Mouse (Mus musculus) kidney, adult 2 months (tissue): ENCODE results near the gene Il9r.

Experiments used
- CTCF ChIP-seq: fragments of 200-500 bp; conservative IDR thresholded peaks from 2 replicates; pipeline ENCODE4 v1.5.1; 2011; ENCODE audit warnings: low read depth, mild to moderate bottlenecking, control low read depth, low read length, moderate library complexity, mixed read lengths; ENCODE audit not compliant: insufficient read depth, insufficient read length
- POLR2A ChIP-seq: fragments of 200-500 bp; IDR thresholded peaks from one replicate; pipeline ENCODE4 v1.6.1; 2011; ENCODE audit warnings: low read depth, low read length, control low read depth

DNA sequence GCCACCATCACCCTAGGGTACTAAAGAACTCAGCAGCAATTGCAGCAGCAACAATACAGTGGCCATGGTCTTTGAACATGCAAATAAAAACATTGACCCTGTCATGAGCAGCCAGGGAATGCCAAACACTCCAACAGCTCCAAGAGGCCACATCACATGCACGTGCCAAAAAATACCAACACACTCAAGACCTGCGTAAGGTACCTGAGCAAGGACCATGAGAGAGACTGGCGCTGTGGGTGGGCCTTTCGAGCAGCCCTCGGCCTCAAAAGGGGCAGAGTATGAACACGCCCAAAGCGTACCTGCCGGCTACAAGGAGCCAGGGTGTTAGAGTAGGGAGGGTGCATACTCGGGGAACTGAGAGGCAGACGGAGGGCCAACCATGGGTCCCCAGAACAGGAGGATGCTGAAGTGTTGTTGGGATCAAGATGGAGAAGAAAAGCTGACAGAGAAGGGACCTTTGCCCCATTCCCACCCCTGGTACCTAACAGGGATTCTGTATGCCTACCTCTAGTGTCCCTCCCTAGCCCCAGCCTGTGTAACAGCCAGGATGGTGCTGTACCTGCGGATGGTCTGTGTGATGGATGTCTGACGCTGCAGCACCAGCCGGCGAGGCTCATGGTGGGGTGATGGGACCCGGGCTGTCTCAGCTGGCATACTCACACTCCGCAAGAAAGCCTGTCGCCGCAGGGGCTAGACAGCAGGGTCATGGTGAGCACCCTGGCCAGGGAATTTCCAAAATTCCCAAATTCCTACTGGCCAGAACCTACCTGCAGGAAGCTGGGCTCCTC is 15.5 kb upstream of the Il9r start:
- no peak for TF ChIP-seq POLR2A
- TF ChIP-seq CTCF: no peak
